Mouse (Mus musculus) cortical plate, adult 2 months (tissue): ENCODE measurements around the gene Pyy.

Experiments
- CTCF ChIP-seq: fragments of 200-500 bp; IDR thresholded peaks from 2 replicates; pipeline ENCODE4 v1.5.1; 2011; ENCODE audit warnings: mild to moderate bottlenecking, control low read depth, low read length; ENCODE audit not compliant: insufficient read depth; ENCODE audit errors: extremely low read depth
- POLR2A ChIP-seq: fragments of 200-500 bp; IDR thresholded peaks from 2 replicates; pipeline ENCODE4 v1.6.1; 2011; ENCODE audit warnings: mild to moderate bottlenecking, low read length, control low read depth; ENCODE audit not compliant: insufficient read depth; ENCODE audit errors: extremely low read depth

DNA sequence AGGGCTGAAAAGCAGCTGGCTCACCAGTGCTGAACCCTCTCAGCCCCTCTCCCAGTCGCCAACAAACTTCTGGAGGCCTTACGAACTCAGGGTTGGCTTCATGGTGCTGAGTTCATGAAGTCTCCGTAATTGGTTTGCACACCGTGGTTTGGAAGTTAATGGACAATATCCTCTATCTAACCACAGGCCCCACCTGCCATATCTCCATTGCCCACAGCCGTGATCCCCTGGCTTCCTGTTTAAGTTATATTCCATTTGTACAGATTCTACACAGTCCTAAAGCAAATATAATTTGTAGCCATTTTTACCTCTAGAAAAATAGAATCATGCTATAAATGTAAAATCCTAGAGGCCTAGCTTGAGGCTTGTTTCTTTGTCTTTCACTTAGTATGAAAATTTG lies 34.9 kb downstream of the Pyy start:
- TF ChIP-seq POLR2A (no peak), CTCF (no peak)
